Mouse (Mus musculus) left cerebral cortex, adult 2 months (tissue): Measurements from ENCODE around the gene Atraid. TPM values are rescaled to one million over a fixed set of nuclear protein-coding genes. Genes with fewer than 3 reads are reported as not detected.

Experiments
- DNase-seq, 2 experiments: peaks; one replicate each; pipeline ENCODE4 v3.0.0; 2021 to 2022; ENCODE audit warnings: low spot score in 2 of 2, mixed read lengths in 1 of 2; ENCODE audit errors: extremely low spot score in 1 of 2
- H3K27ac ChIP-seq: fragments of 200-600 bp; 2 replicates; pipeline ENCODE4 v1.8.1; 2022
- H3K4me3 ChIP-seq: fragments of 200-600 bp; 2 replicates; pipeline ENCODE4 v1.8.1; 2022
- CTCF ChIP-seq: fragments of 200-600 bp; IDR thresholded peaks from 2 replicates; pipeline ENCODE4 v1.8.1; 2022; ENCODE audit warnings: antibody characterized with exemption, mild to moderate bottlenecking, moderate library complexity
- intact Hi-C: fragments of 180-260 bp; cut with DNase I; formaldehyde crosslinking; loops from one replicate; pipeline ENCODE4 v1.15.1; 2025
- total RNA-seq, 2 experiments: library from RNA; stranded (reverse); gene quantifications; 2 replicates each; pipeline ENCODE4 v1.2.3; 2021

Atraid gene
- total RNA-seq, 2 experiments from 2014 or later, result 67.1 to 68.9 TPM

GRCm38 (mm10) chr5:31055216-31056140 lies 7.4 kb downstream of the Atraid start:
- H3K27ac ChIP-seq, result peak overlapping the region; percentile 72; the same call in 1 of the 2 replicates
- DNase-seq, result no peak
- H3K4me3 ChIP-seq, result peak overlapping the region; percentile 67
- TF ChIP-seq CTCF, result no peak
- intact Hi-C loops, result no loop called here

DNA sequence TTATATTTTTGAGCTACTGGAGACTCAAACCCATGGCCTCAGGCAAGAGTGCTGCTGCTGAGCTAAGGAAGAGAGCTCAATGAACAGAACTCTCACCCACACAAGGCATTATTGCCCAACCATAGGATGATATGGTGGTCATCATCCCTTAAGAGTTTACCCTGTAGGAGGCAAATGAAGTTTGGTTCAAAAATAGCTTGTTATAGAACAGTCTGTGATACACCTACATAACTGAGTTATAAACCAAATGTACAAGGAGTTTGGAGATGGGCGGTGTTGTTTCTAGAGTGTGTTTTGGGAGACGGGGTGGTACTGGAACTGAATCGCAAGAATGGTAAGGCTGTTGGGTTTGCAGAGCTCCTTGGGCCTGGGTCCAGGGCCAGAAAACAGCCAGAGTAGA lies 21.7 kb downstream of the Atraid start:
- Histone ChIP-seq H3K27ac (peak overlapping the region; percentile 19; the same call in 1 of the 2 replicates), H3K4me3 (no peak overlapping the region)
- intact Hi-C loops, result no loop called here
- no peak for DNase-seq
- no peak for TF ChIP-seq CTCF

GRCm38 (mm10) chr5:31071059-31071458 lies 22.9 kb downstream of the Atraid start:
- Histone ChIP-seq H3K27ac (no peak overlapping the region), H3K4me3 (no peak overlapping the region)
- DNase-seq, result no peak
- TF ChIP-seq CTCF, result no peak
- intact Hi-C loops, result no loop called here

- Histone ChIP-seq H3K4me3 (no peak overlapping the region), H3K27ac (no peak overlapping the region)
- no peak for TF ChIP-seq CTCF
- no peak for DNase-seq
- intact Hi-C loops, result no loop called here
Observed at GRCm38 (mm10) chr5:31071821-31072220, 23.7 kb downstream of the Atraid start.

DNA sequence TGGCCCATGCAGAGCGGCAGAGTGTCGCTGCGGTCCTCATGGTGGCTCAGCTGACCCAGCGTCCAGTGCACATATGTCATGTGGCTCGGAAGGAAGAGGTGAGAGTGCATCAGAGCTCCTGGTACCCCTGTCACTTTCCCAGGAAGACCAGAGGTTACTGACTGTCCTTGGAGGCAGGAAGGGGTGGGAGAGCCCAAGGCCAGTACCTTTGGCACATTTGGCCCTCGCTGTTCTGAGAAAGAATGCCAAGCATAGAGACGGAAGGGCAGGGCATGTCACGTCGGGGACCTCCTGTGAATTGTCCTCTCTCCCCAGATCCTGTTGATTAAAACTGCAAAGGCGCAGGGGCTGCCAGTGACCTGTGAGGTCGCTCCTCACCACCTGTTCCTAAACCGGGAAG lies 25.1 kb downstream of the Atraid start:
- no peak for TF ChIP-seq CTCF
- Histone ChIP-seq H3K27ac (no peak overlapping the region), H3K4me3 (no peak overlapping the region)
- DNase-seq, result no peak
- intact Hi-C loops, result no loop called here

DNA sequence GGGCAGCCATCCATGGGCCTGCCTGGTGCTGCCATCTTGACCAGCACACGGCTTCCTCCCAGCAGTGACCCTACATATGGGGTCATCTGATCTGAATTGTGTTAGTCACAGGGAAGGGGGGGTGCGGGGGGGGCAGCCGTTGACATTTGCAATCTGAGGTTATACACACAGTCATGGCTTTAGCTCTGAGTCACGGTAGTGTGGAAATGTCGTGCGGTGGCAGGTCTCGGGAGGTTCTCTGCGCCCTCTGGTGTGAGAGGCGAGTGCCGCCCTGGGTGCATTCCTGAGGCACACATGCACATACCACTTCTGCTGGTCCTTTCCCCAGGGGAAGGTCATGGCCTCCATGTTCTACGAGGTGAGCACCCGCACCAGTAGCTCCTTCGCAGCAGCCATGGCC lies 28.2 kb downstream of the Atraid start:
- no peak overlapping the region for H3K4me3 ChIP-seq
- no peak overlapping the region for H3K27ac ChIP-seq
- intact Hi-C loops, result no loop called here
- TF ChIP-seq CTCF, result no peak
- no peak for DNase-seq

GRCm38 (mm10) chr5:31080059-31080794 lies 32.1 kb downstream of the Atraid start:
- H3K27ac ChIP-seq, result peak overlapping the region; percentile 50
- intact Hi-C loops, result loop anchor here (1.0 to 2.0 kb wide), 2 partner anchors 14 to 41 kb away; no protein-coding TSS in a partner anchor
- DNase-seq, result peak; percentile 54 to 62

DNA sequence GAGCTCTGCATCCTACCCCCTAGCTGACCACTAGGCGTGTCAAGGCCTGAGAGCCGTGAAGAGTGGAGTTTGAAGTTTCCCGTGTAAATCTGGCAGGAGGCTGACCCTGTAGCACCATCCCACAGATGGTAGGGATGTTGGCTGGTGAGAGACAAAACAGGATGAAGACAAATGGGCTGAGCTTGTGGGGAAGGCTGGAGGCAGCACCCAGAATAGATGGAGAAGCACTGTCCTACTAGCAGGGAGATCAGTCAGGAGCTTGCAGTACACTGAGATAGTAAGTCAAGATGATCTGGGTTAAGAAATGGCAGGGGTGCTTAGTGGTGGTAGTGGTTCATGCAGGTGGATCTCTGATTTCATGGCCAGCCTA lies 32.7 kb downstream of the Atraid start:
- intact Hi-C loops, result loop anchor here (1.0 to 2.0 kb wide), 2 partner anchors 14 to 40 kb away; no protein-coding TSS in a partner anchor
- no peak overlapping the region; the same call in 1 of the 2 replicates for H3K4me3 ChIP-seq
- DNase-seq, result no peak
- H3K27ac ChIP-seq, result peak overlapping the region; percentile 50
- no peak for TF ChIP-seq CTCF

More at GRCm38 (mm10) chr5:31080059-31080794, 32.1 kb downstream of the Atraid start:
- no peak for TF ChIP-seq CTCF
- H3K4me3 ChIP-seq, result no peak overlapping the region; the same call in 1 of the 2 replicates

DNA sequence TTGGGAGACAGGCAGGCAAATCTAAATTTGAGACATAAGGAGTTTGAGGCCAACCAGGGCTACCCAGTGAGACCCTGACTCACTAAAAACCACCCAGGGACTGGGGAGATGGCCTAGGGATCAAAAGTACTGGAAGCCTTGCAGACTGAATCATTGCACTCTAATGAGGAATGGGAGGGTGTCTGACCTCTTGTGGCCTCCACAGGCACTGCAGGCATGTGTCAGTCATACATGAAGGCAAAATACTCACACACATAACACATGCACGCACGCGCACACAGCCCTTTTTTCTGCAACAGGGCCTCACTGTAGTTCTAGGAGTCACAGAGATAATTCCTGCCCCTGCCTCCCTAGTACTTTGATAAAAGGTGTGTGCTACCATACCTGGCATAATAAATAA lies 33.3 kb downstream of the Atraid start:
- TF ChIP-seq CTCF, result peak; percentile 58
- no peak overlapping the region for H3K4me3 ChIP-seq
- H3K27ac ChIP-seq, result no peak overlapping the region
- no peak for DNase-seq
- intact Hi-C loops, result loop anchor here (2.0 kb wide), 1 partner anchor 39 kb away; no protein-coding TSS in a partner anchor

GRCm38 (mm10) chr5:31082355-31082754 lies 34.2 kb downstream of the Atraid start:
- no peak for DNase-seq
- no peak overlapping the region for H3K27ac ChIP-seq
- intact Hi-C loops, result no loop called here
- no peak overlapping the region for H3K4me3 ChIP-seq
- TF ChIP-seq CTCF, result peak; percentile 61

- DNase-seq, result no peak
- no peak overlapping the region for H3K27ac ChIP-seq
- no peak overlapping the region for H3K4me3 ChIP-seq
- no peak for TF ChIP-seq CTCF
- intact Hi-C loops, result no loop called here
Observed at GRCm38 (mm10) chr5:31082935-31083625, 35.0 kb downstream of the Atraid start.
